Mouse (Mus musculus): ENCODE data around the gene Pm20d1. TPM values are rescaled to one million over a fixed set of nuclear protein-coding genes. Genes with fewer than 3 reads are reported as not detected.

Pm20d1 gene
- polyA plus RNA-seq (2016; fragmentation: Nextera tagmentation; extraction: Ambion mirVana): 0.34 and 0.35 TPM in 2 replicates

- peaks cover 12% of the 10 kb centered on the region for H3K4me1 ChIP-seq
- 0 out of 2 replicates have a peak within 1 kb of the TSS, but pooled peaks have one; percentile 30 for H3K9ac ChIP-seq
- no peaks in the 10 kb centered on the region for H3K9me3 ChIP-seq
- WGBS: 6% methylated on average over 26 of the region's 26 CpGs
- peak within 1 kb of the TSS; percentile 25 for H3K4me3 ChIP-seq (replicated peaks)
- ATAC-seq (ENCODE audit: low FRiP score): no peak
- H3K36me3 ChIP-seq (replicated peaks): no peaks in the 10 kb centered on the region
- H3K4me2 ChIP-seq: peak within 1 kb of the TSS; percentile 51
- H3K27ac ChIP-seq: no peak within 1 kb of the TSS
- H3K27me3 ChIP-seq: peaks cover 12% of the 10 kb centered on the region; the same call in 1 of the 2 replicates
These were observed at the start of gene Pm20d1 for GRCm38 (mm10) chr1:131797202-131797909. TSS of gene Pm20d1 (plus strand) at chr1:131797381.

DNA sequence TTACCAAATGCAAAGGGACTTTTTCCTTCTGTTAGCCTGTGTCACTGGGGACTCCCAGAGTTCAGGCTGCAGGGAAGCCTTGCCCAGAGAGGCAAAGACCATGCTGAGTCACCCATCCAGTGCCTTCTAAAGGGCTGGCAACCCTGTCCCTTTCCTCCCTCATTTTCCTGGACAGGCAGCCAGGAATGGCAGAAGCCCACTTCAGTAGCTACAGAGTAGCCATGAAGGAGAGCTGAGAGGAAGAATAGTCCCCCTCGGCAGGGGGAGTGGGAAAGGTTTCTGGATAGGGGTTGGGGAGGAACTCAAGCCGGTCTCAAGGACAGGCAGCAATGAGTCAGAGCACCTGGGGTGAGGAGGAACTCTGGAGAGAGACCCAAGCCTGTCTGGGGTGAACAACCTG is 49.4 kb upstream of the Pm20d1 start:
- no peak for ATAC-seq (ENCODE audit: low FRiP score)
- no peaks in the 10 kb centered on the region for H3K36me3 ChIP-seq (replicated peaks)
- H3K27ac ChIP-seq: no peak overlapping the region
- H3K4me3 ChIP-seq (replicated peaks): no peak overlapping the region
- H3K9ac ChIP-seq: no peak overlapping the region
- H3K9me3 ChIP-seq: no peaks in the 10 kb centered on the region
- H3K4me1 ChIP-seq: peaks cover 7% of the 10 kb centered on the region; the same call in 1 of the 2 replicates
- H3K4me2 ChIP-seq: no peak overlapping the region
- 42% methylated on average over 2 of the region's 2 CpGs for WGBS
- H3K27me3 ChIP-seq: no peaks in the 10 kb centered on the region

DNA sequence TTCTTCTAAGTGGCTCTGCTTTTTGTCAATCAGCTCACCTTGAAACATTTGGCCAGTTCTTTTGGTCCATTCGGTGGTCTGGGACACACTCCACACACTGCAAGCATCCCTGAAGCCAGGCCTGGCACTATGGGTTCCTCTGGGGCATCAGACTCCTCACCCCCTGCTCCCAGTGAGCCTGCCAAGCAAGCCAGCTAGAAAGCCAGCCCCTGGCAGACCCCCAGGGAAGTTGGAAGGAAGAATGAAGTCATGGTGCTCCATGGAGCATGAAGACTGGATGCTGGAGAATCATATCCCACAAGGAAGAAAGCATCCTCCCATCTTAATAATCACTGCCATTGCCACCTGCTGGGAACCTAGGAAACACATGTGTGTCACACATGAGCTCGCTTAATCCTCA is 48.5 kb upstream of the Pm20d1 start:
- 80% methylated on average over 2 of the region's 2 CpGs for WGBS
- no peaks in the 10 kb centered on the region for H3K27me3 ChIP-seq
- no peak for ATAC-seq (ENCODE audit: low FRiP score)
- H3K36me3 ChIP-seq (replicated peaks): no peaks in the 10 kb centered on the region
- H3K4me1 ChIP-seq: peaks cover 7% of the 10 kb centered on the region; the same call in 1 of the 2 replicates
- H3K4me2 ChIP-seq: no peak overlapping the region
- no peak overlapping the region for H3K27ac ChIP-seq
- no peak overlapping the region for H3K9ac ChIP-seq
- no peak overlapping the region for H3K4me3 ChIP-seq (replicated peaks)
- no peaks in the 10 kb centered on the region for H3K9me3 ChIP-seq

- Histone ChIP-seq H3K4me2 (no peak overlapping the region), H3K4me1 (peaks cover 7% of the 10 kb centered on the region; the same call in 1 of the 2 replicates), H3K9me3 (no peaks in the 10 kb centered on the region), H3K36me3 (replicated peaks) (no peaks in the 10 kb centered on the region), H3K9ac (no peak overlapping the region), H3K27me3 (no peaks in the 10 kb centered on the region), H3K27ac (no peak overlapping the region), H3K4me3 (replicated peaks) (no peak overlapping the region)
- 74% methylated on average over 15 of the region's 15 CpGs for WGBS
- no peak for ATAC-seq (ENCODE audit: low FRiP score)
These were observed 47.3 kb upstream of the Pm20d1 start for GRCm38 (mm10) chr1:131749706-131750545.

- Histone ChIP-seq H3K4me3 (replicated peaks) (no peak overlapping the region), H3K9ac (no peak overlapping the region), H3K4me1 (peaks cover 4% of the 10 kb centered on the region; the same call in 1 of the 2 replicates), H3K27me3 (no peaks in the 10 kb centered on the region), H3K4me2 (no peak overlapping the region), H3K27ac (no peak overlapping the region), H3K36me3 (replicated peaks) (no peaks in the 10 kb centered on the region), H3K9me3 (no peaks in the 10 kb centered on the region)
- ATAC-seq (ENCODE audit: low FRiP score): no peak
- WGBS: 76% methylated on average over 3 of the region's 3 CpGs
These were observed 45.8 kb upstream of the Pm20d1 start for GRCm38 (mm10) chr1:131751181-131751890.

DNA sequence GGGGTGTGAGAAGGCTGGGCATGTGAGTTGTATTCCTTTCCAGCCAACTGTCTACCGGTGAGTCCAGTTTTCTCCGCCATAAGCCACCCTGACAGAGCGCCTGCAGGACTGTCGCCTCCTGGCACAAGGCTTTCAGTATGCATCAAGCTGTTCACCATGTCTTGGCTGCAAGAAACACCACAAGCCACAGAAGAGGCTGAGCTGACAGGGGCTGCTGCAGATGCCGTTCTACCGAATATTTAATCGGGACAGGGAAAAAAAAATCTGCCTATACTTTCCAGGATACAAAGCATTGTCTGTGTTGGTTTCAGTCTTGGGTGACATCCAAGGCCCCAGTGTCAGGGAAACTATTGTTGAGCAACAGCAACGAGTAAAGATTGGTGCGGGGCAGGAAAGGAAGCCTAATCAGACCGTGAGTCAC is 45.3 kb upstream of the Pm20d1 start:
- Histone ChIP-seq H3K9me3 (no peaks in the 10 kb centered on the region), H3K36me3 (replicated peaks) (no peaks in the 10 kb centered on the region), H3K9ac (no peak overlapping the region), H3K4me3 (replicated peaks) (no peak overlapping the region), H3K27me3 (no peaks in the 10 kb centered on the region), H3K27ac (no peak overlapping the region), H3K4me1 (peaks cover 3% of the 10 kb centered on the region; the same call in 1 of the 2 replicates), H3K4me2 (no peak overlapping the region)
- 62% methylated on average over 10 of the region's 10 CpGs for WGBS
- ATAC-seq (ENCODE audit: low FRiP score): no peak

- no peak overlapping the region for H3K4me2 ChIP-seq
- no peaks in the 10 kb centered on the region for H3K36me3 ChIP-seq (replicated peaks)
- no peaks in the 10 kb centered on the region for H3K27me3 ChIP-seq
- peaks cover 8% of the 10 kb centered on the region; the same call in 1 of the 2 replicates for H3K4me1 ChIP-seq
- no peak overlapping the region for H3K4me3 ChIP-seq (replicated peaks)
- WGBS: 87% methylated on average over 3 of the region's 3 CpGs
- no peak for ATAC-seq (ENCODE audit: low FRiP score)
- H3K9ac ChIP-seq: no peak overlapping the region
- no peaks in the 10 kb centered on the region for H3K9me3 ChIP-seq
- H3K27ac ChIP-seq: no peak overlapping the region
These were observed 42.9 kb upstream of the Pm20d1 start for GRCm38 (mm10) chr1:131754212-131754829.

GRCm38 (mm10) chr1:131754916-131755315 is 42.3 kb upstream of the Pm20d1 start:
- Histone ChIP-seq H3K4me2 (no peak overlapping the region), H3K27ac (no peak overlapping the region), H3K4me3 (replicated peaks) (no peak overlapping the region), H3K36me3 (replicated peaks) (no peaks in the 10 kb centered on the region), H3K4me1 (peaks cover 12% of the 10 kb centered on the region; the same call in 1 of the 2 replicates), H3K27me3 (no peaks in the 10 kb centered on the region), H3K9me3 (no peaks in the 10 kb centered on the region), H3K9ac (no peak overlapping the region)
- no peak for ATAC-seq (ENCODE audit: low FRiP score)
- WGBS: 95% methylated on average over 4 of the region's 4 CpGs

DNA sequence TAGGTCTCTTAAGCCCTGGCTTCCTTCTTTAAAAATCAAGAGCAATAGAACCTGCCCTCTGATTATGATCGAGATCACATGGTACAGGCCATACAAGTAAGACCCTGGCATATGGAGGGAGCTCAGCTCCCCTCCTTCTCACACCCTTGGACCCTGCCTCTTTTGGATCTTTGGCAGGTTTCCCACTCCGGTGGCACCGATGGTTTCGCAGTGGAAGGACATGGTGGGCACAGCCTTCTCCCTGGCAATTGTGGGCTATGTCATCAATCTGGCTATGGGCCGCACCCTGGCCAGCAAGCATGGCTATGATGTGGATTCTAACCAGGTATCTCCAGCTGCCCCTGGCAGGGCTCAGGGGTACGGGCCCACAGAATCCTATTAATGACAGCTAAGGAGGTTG is 40.0 kb upstream of the Pm20d1 start:
- ATAC-seq (ENCODE audit: low FRiP score): no peak
- Histone ChIP-seq H3K36me3 (replicated peaks) (no peaks in the 10 kb centered on the region), H3K4me2 (no peak overlapping the region), H3K27ac (no peak overlapping the region), H3K9ac (no peak overlapping the region), H3K9me3 (no peaks in the 10 kb centered on the region), H3K27me3 (no peaks in the 10 kb centered on the region), H3K4me3 (replicated peaks) (no peak overlapping the region), H3K4me1 (peaks cover 12% of the 10 kb centered on the region; the same call in 1 of the 2 replicates)
- WGBS: 92% methylated on average over 6 of the region's 6 CpGs

- Histone ChIP-seq H3K9me3 (no peaks in the 10 kb centered on the region), H3K4me2 (no peak overlapping the region), H3K27me3 (no peaks in the 10 kb centered on the region), H3K36me3 (replicated peaks) (no peaks in the 10 kb centered on the region), H3K27ac (no peak overlapping the region), H3K4me3 (replicated peaks) (no peak overlapping the region), H3K9ac (0 out of 2 replicates have a peak overlapping the region, but pooled peaks have one; percentile 2), H3K4me1 (peaks cover 12% of the 10 kb centered on the region; the same call in 1 of the 2 replicates)
- WGBS: 61% methylated on average over 7 of the region's 7 CpGs
- ATAC-seq (ENCODE audit: low FRiP score): no peak
These were observed 38.4 kb upstream of the Pm20d1 start for GRCm38 (mm10) chr1:131758796-131759195.

DNA sequence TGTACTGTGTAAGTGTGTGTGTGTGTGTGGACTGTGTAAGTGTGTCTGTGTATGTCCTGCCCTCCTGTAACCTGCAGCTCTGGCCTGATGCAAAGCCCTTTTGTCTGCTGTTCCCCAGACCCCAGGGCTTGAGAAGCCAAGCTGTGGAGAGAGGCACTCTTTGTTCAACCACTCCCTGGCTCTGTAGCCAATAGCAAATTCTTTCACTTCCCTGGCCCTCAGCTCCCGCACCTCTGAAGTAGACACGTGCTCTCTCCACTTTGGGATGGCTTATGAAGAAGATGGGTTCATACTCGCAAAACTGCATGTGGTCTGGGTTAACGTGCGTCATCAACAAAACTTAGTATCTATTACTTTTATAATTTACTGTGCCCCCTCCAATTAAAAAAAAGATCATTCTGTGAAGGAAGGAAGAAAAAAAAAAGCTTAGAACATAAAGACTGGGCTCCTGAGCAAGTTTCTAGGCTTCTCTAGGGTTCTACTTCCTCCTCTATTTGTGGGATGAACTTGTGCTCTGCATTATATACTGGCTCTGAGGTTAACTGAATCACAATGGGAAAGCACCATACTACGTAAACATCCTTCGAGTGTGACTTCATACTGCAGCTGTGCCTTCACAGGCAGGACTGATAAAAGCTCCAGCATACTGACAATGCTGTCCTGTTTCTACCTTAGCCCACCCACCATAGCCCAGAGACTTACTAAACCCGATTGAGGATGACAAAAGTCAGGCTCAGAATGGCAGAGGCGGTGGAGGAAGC is 37.3 kb upstream of the Pm20d1 start:
- Histone ChIP-seq H3K36me3 (replicated peaks) (no peaks in the 10 kb centered on the region), H3K9me3 (no peaks in the 10 kb centered on the region), H3K4me2 (no peak overlapping the region), H3K27me3 (no peaks in the 10 kb centered on the region), H3K4me1 (peaks cover 12% of the 10 kb centered on the region; the same call in 1 of the 2 replicates), H3K27ac (no peak overlapping the region), H3K9ac (no peak overlapping the region), H3K4me3 (replicated peaks) (no peak overlapping the region)
- 67% methylated on average over 9 of the region's 9 CpGs for WGBS
- no peak for ATAC-seq (ENCODE audit: low FRiP score)

Measured in forebrain, embryonic 12.5 days (tissue).